Mouse (Mus musculus) stomach, embryonic 14.5 days (tissue): ENCODE data around the gene Rfc4. TPM values are rescaled to one million over a fixed set of nuclear protein-coding genes. Genes with fewer than 3 reads are reported as not detected.
"Not testable (repeated sequence)": the region's sequence is repeated elsewhere in the genome, so short reads cannot be mapped to it uniquely, and the experiment has no call there.

Source experiments
- ATAC-seq: fragments of 200-750 bp; cut with Nextera tagmentation; 2 replicates; pipeline ENCODE4 v1.8.0; 2017; ENCODE audit warnings: low read depth, moderate TSS enrichment; ENCODE audit not compliant: insufficient number of reproducible peaks, insufficient read depth, low FRiP score
- H3K27ac ChIP-seq: fragments of 300-500 bp; sonication (generic); 2 replicates; pipeline ENCODE4 v1.5.1; 2014; ENCODE audit warnings: mild to moderate bottlenecking, low read length, moderate library complexity, mixed read lengths
- H3K27me3 ChIP-seq: fragments of 300-500 bp; sonication (generic); 2 replicates; pipeline ENCODE4 v1.6.1; 2014; ENCODE audit warnings: low read length, control low read depth, mixed read lengths; ENCODE audit not compliant: control insufficient read depth, insufficient read depth
- H3K36me3 ChIP-seq: fragments of 300-500 bp; sonication (generic); 2 replicates; pipeline ENCODE4 v1.6.1; 2014; ENCODE audit warnings: mild to moderate bottlenecking, control low read depth, low read length, moderate library complexity, mixed read lengths; ENCODE audit not compliant: control insufficient read depth, insufficient read depth
- H3K4me1 ChIP-seq: fragments of 300-500 bp; sonication (generic); 2 replicates; pipeline ENCODE4 v1.6.1; 2014; ENCODE audit warnings: low read length, control low read depth, mixed read lengths; ENCODE audit not compliant: control insufficient read depth, insufficient read depth
- H3K4me2 ChIP-seq: fragments of 300-500 bp; sonication (generic); replicated peaks from 2 replicates; pipeline ENCODE4 v1.6.1; 2014; ENCODE audit warnings: low read depth, low read length, control low read depth
- H3K4me3 ChIP-seq: fragments of 300-500 bp; sonication (generic); 2 replicates; pipeline ENCODE4 v1.5.1; 2014; ENCODE audit warnings: low read depth, low read length, control low read depth
- H3K9ac ChIP-seq: fragments of 300-500 bp; sonication (generic); replicated peaks from 2 replicates; pipeline ENCODE4 v1.6.1; 2014; ENCODE audit warnings: low read depth, mild to moderate bottlenecking, control low read depth, low read length, moderate library complexity, mixed read lengths
- H3K9me3 ChIP-seq: fragments of 300-500 bp; sonication (generic); 2 replicates; pipeline ENCODE4 v1.6.1; 2016; ENCODE audit warnings: low read depth, low read length, control low read depth; ENCODE audit not compliant: control insufficient read depth
- WGBS: fragments of 180-500 bp; shearing (Covaris S2); extraction: QIAGEN DNeasy Blood & Tissue Kit; methylation state at CpG from one replicate; pipeline ENCODE4 v1.1.7; 2014; 5-methylcytosine and 5-hydroxymethylcytosine counted together
- polyA plus RNA-seq: library from polyadenylated mRNA; unstranded; fragments of >200 nt; fragmentation: Nextera tagmentation; extraction: Ambion mirVana; gene quantifications from 2 replicates; pipeline ENCODE4 v1.2.1, GENCODE M21; 2014

The Rfc4 gene
- polyA plus RNA-seq, 1 experiment from 2014 or later: 121 TPM

DNA sequence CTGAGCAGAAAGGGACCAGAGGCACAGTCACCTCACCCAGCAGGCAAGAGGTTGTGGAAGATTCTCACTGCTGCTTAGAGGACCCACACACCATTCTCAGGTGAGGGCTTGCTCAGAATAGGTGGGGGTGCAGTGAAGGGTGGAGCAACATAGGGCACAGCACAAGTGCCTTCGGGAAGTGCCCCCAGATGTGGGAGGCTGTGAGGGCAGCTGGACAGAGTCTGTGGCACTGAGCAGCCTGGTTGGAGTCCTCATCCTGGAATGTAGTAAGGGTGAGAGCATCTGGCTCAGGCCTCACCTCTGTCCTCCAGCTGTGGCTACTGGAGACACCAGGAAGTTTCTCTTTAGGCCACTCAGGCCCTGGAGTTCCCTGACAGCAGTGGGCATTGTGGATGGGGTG lies 30.7 kb downstream of the Rfc4 start:
- not testable (repeated sequence) for H3K36me3 ChIP-seq, H3K27me3 ChIP-seq, H3K9ac ChIP-seq, H3K4me3 ChIP-seq, ATAC-seq, H3K4me2 ChIP-seq, H3K27ac ChIP-seq, H3K9me3 ChIP-seq
- H3K4me1 ChIP-seq: peaks cover 11% of the 10 kb centered on the region
- 82% methylated on average over 1 of the region's 1 CpGs for WGBS

DNA sequence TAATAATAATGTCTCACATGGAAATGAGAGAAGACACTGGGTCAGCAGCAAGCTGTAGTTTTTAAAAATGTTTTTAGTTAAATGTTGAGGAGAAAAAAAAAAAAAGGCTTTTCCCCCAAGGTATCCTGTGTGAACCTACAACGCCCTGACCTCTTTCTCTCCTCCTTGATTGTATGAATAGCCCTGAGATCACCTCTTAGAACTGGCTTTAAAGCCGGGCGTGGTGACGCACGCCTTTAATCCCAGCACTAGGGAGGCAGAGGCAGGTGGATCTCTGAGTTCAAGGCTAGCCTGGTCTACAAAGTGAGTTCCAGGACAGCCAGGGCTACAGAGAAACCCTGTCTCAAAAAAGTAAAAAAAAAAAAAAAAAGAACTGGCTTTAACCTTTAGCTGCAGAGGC lies 32.0 kb downstream of the Rfc4 start:
- WGBS: 90% methylated on average over 5 of the region's 5 CpGs
- H3K36me3 ChIP-seq, H3K27ac ChIP-seq, H3K4me2 ChIP-seq, ATAC-seq, H3K4me1 ChIP-seq, H3K27me3 ChIP-seq, H3K9me3 ChIP-seq, H3K9ac ChIP-seq, H3K4me3 ChIP-seq: not testable (repeated sequence)

DNA sequence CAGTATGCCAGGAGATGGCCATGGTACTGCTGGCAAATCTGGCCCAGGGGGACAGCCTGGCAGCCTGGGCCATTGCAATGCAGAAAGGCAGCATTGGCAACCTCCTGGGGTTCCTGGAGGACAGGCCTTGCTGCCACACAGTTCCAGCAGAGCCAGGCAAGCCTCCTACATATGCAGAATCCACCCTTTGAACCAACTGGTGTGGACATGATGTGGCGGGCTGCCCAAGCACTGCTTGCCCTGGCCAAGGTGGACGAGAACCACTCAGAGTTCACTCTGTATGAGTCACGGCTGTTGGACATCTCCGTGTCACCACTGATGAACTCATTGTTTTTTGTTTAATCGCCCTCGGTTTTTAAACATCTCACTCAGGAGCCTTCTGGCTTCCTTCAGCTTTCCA lies 33.4 kb downstream of the Rfc4 start:
- H3K4me2 ChIP-seq: no peak overlapping the region
- no peaks in the 10 kb centered on the region for H3K9me3 ChIP-seq
- ATAC-seq: no peak
- H3K27me3 ChIP-seq: no peaks in the 10 kb centered on the region
- no peak overlapping the region for H3K9ac ChIP-seq
- no peaks in the 10 kb centered on the region for H3K36me3 ChIP-seq
- no peaks in the 10 kb centered on the region for H3K4me1 ChIP-seq
- no peak overlapping the region for H3K4me3 ChIP-seq
- WGBS: 81% methylated on average over 6 of the region's 6 CpGs
- H3K27ac ChIP-seq: no peak overlapping the region

DNA sequence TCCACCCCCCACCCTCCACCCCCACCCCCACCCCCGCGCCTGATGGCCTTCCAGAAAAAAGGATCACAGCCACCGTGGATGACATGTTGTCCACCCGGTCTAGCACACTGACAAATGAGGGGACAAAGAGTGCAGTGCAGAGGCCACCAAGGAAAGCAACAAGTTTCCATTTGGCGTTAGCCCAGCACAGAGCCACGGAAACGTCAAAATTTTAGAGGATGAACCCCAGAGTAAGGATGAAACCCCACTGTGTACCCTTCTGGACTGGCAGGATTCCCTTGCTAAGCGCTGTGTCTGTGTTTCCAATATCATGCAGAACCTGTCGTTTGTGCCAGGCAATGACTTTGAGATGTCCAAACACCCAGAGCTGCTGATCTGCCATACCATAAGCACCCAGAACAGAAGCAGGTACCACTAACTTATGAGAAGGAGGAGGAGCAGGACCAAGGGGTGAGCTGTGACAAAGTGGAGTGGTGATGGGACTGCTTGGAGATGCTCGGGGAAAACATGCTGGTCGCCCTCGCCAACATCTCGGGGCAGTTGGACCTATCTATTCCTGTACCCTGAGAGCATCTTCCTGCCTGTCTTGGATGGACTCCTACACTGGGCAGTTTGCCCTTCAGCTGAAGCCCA lies 34.1 kb downstream of the Rfc4 start:
- no peak overlapping the region for H3K4me3 ChIP-seq
- ATAC-seq: no peak
- H3K27ac ChIP-seq: no peak overlapping the region
- no peaks in the 10 kb centered on the region for H3K27me3 ChIP-seq
- no peaks in the 10 kb centered on the region for H3K36me3 ChIP-seq
- H3K9me3 ChIP-seq: no peaks in the 10 kb centered on the region
- H3K9ac ChIP-seq: no peak overlapping the region
- no peaks in the 10 kb centered on the region for H3K4me1 ChIP-seq
- H3K4me2 ChIP-seq: no peak overlapping the region
- WGBS: 70% methylated on average over 13 of the region's 13 CpGs

DNA sequence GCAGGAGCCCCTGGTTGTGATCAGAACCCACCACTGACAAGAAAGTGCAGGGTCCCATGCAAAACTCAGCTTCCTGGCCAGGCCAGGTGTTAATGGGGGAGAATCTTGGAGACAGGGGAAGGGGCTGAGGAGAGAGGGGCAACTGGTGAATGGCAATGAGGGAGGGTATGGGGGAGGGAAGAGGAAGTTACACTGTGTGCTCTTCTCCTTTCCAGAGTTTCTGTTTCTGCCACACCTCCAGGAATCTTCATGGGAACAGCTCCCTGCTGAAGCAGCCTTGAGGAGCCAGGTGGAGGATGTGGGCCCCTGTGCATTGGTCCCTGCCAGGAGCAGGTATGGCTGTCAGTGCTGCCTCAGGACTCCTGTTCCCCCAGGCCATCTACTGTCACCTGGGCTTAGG lies 36.2 kb downstream of the Rfc4 start:
- ATAC-seq, H3K9ac ChIP-seq, H3K27me3 ChIP-seq, H3K4me1 ChIP-seq, H3K9me3 ChIP-seq, H3K27ac ChIP-seq, H3K4me2 ChIP-seq, H3K36me3 ChIP-seq, H3K4me3 ChIP-seq: not testable (repeated sequence)

DNA sequence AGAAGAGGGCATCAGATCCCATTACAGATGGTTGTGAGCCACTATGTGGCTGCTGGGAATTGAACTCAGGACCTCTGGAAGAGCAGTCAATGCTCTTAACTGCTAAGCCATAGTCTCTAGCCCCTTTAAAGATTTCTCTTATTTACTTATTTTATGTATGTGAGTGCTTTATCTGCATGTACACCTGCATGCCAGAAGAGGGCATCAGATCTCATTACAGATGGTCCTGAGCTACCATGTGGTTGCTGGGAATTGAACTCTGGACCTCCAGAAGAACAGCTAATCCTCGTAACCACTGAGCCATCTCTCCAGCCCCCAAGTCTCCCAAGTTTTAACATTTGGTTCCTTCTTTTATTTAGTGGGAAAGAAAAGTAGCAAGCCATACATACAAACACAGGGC lies 39.0 kb downstream of the Rfc4 start:
- not testable (repeated sequence) for H3K9ac ChIP-seq, H3K27ac ChIP-seq, H3K4me2 ChIP-seq, ATAC-seq, H3K9me3 ChIP-seq, H3K36me3 ChIP-seq, H3K4me1 ChIP-seq, H3K4me3 ChIP-seq, H3K27me3 ChIP-seq
- 93% methylated on average over 1 of the region's 1 CpGs for WGBS

DNA sequence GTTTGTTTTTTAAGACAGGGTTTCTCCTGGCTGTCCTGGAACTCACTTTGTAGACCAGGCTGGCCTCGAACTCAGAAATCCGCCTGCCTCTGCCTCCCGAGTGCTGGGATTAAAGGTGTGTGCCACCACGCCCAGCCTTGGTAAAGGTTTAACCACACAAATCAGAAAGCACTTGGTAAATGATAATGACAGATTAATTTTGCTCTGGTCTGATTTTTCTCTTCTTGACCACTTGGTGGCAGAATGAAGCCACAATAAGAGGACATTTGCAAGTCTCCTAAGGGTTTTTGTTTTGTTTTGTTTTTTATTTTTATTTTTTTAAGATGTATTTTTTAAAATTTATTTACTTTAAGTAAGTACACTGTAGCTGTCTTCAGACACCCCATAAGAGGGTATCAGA lies 39.8 kb downstream of the Rfc4 start:
- not testable (repeated sequence) for H3K27ac ChIP-seq, H3K4me3 ChIP-seq, H3K4me2 ChIP-seq, H3K4me1 ChIP-seq, H3K27me3 ChIP-seq, H3K36me3 ChIP-seq, ATAC-seq, H3K9ac ChIP-seq, H3K9me3 ChIP-seq
- 46% methylated on average over 4 of the region's 4 CpGs for WGBS

DNA sequence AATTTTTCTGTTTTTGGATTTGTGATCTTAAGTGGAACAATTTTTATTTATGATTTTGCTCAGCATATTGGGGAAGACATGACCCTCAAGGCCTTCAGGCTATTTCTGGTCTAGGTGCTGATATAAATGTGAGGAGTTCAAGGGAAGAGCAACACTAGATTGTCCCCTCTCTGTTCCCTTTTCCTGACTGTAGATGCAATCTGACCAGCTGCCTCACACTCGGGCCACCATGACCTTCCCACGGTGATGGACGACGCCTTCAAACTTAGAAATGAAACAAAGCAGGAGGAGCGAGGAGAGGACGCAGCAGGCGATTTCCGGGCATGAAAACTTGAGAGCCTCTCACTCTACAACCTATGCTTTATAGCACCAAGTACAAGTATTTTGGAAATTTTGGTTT lies 40.4 kb downstream of the Rfc4 start:
- H3K27me3 ChIP-seq, H3K27ac ChIP-seq, H3K9ac ChIP-seq, ATAC-seq, H3K4me1 ChIP-seq, H3K36me3 ChIP-seq, H3K4me2 ChIP-seq, H3K9me3 ChIP-seq, H3K4me3 ChIP-seq: not testable (repeated sequence)
- 66% methylated on average over 8 of the region's 8 CpGs for WGBS

DNA sequence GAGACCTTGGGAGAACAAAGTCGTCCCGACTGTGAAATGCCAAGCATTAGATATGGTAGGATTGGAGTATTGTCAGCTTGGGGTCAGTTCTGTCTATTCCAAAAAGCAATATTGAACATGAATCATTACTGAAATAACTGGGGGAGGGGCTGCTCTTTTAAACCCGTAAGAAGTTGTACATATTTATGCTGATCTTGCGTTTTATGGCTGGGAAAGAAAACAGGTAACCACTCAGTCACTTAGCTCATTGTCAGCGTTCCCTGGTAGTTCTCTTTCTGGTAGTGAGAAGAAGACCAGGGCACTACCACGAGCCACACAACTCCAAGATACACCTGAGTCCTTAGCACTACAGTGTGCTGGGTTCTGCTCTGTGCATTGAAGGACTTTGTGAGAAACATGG lies 50.0 kb downstream of the Rfc4 start:
- H3K36me3 ChIP-seq, H3K4me3 ChIP-seq, H3K27ac ChIP-seq, H3K27me3 ChIP-seq, H3K9ac ChIP-seq, H3K4me2 ChIP-seq, ATAC-seq, H3K9me3 ChIP-seq, H3K4me1 ChIP-seq: not testable (repeated sequence)
- WGBS: 83% methylated on average over 6 of the region's 6 CpGs
